Mouse (Mus musculus): ENCODE measurements around the gene Sf1.

The Sf1 gene

DNA sequence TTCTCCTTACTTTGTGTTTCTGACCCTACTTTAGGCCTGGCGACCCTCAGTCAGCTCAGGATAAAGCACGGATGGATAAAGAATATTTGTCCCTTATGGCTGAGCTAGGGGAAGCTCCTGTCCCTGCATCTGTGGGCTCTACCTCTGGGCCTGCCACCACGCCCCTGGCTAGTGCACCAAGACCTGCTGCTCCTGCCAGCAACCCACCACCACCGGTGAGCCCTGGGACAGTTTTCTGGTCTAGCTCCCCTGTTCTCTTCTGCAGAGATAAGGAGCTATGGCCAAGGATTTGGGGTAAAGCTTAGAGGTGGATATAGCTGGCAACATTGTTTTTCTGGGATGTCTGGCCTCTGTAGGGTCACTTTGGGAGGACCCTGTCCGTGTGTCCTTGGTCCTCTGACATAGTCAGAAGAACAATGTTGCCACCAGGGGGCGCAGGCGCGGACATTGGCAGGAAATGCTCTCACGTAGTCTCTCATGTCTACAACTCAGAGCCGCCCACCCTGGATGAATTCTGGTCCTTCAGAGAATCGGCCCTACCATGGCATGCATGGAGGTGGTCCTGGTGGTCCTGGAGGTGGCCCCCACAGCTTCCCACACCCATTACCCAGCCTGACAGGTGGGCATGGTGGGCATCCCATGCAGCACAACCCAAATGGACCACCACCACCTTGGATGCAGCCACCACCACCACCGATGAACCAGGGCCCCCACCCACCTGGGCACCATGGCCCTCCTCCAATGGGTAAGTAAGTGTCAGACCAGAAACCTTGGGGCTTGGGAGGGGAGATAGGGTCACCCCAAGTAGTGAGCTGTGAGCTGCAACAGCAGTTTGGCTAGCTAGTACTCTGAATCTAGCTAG lies 10.3 kb downstream of the Sf1 start:
- DNase-seq (ENCODE audit: low read depth, low spot score), result peak; percentile 70

DNA sequence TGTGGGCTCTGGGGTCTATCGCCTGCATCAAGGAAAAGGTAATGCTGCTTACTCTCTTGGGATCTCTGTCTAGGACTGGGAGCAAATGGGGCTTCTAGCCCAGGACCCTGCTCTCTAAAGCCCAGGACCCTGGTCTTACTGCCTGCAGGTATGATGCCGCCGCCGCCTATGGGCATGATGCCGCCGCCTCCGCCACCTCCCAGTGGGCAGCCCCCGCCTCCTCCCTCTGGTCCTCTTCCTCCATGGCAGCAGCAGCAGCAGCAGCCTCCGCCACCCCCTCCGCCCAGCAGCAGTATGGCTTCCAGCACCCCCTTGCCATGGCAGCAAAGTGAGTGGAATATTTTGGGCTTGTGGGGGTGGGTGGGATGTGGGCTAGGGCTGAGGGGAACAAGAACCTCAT lies 11.1 kb downstream of the Sf1 start:
- no peak for DNase-seq (ENCODE audit: low read depth, low spot score)

GRCm38 (mm10) chr19:6375423-6376254 lies 12.1 kb downstream of the Sf1 start:
- no peak for DNase-seq (ENCODE audit: low read depth, low spot score)

- peak; percentile 33 for DNase-seq (ENCODE audit: low read depth, low spot score)
These were observed 12.7 kb downstream of the Sf1 start for GRCm38 (mm10) chr19:6376255-6376564.

DNA sequence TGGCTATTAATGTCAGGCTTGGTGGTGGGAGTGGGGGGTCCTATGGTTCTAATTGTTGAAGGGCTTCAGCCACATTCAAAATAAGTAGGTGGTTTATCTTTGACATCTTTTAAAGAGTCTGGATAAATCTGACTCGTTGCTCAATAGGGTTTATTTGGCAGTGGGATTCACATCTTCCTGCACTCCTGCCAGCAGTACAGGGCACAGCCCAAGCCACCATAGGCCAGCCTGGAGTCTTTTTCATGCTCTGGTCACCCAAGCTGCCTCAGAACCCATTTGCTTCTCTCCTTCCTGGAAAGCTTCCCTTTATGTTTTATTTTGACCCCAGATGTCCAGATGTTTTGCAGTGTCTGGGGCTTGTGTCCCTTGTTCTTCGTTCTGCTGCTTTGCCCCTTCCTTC lies 13.2 kb downstream of the Sf1 start:
- DNase-seq (ENCODE audit: low read depth, low spot score), result no peak

DNA sequence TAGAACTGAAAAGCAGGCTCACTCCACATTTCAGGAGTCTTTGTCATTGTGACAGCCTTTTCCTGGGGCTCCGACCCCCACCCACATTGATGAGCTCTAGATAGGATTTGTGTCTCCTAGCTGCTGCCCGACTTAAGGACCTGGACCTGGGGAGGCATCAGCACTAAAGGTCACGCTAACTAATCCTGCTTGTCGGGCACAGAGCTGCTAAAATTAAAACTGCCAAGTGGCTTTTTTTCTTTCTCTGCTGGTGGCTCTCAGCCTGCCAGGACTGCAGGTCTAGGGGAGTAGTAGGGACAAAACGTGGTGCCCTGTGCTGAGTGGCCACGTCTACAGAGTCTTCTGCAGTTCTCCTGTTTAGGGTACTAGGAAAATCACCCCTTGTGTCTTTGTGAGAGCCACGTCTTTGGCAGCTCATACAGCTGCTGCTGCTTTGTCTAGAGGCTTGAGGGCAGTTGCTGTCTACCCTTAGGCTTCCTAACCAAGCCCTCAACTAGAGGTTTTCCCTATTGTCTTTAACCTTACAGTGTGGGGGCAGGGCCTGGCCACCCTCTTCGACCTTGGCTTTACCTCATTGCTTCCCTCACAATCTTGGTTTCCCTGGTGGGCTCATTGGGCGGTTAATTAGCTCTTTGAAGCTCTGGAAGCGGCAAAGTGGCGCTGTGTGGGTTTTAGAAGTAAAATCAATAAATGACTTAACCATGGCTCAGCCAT lies 14.0 kb downstream of the Sf1 start:
- DNase-seq (ENCODE audit: low read depth, low spot score), result no peak

- DNase-seq (ENCODE audit: low read depth, low spot score), result no peak
These were observed 17.1 kb downstream of the Sf1 start for GRCm38 (mm10) chr19:6380411-6381166.

- no peak for DNase-seq (ENCODE audit: low read depth, low spot score)
These were observed 17.7 kb downstream of the Sf1 start for GRCm38 (mm10) chr19:6381238-6381637.

DNA sequence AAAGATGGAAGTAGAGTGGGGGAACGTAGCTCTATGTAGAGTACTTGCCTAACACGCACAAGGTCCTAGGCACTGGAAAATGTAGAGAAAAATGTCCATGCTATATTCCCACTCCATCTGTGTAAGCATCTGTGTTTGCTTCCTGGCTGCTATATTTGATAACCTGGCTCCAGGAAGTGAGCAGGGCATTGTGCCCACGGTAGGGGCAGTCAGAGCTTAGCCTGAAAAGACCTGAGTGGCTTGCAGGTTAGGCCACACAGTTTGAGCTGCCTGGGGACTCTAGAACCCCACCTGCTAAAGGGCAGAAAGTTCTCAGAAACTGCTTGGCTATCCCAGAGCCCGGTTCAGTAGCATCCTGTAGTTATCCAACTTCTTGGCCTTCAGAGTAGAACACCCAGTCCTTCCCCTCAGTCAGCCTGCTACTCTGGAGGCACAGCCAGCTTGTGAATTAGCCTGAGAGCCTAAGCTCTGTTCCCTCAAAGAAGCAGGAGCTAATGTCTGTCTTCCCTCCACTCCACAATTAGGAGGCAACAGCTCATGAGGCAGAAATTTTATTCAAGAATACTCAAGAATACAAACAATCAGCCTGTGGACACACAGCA lies 18.9 kb downstream of the Sf1 start:
- no peak for DNase-seq (ENCODE audit: low read depth, low spot score)

- DNase-seq (ENCODE audit: low read depth, low spot score), result no peak
These were observed 20.0 kb downstream of the Sf1 start for GRCm38 (mm10) chr19:6383470-6383869.

DNA sequence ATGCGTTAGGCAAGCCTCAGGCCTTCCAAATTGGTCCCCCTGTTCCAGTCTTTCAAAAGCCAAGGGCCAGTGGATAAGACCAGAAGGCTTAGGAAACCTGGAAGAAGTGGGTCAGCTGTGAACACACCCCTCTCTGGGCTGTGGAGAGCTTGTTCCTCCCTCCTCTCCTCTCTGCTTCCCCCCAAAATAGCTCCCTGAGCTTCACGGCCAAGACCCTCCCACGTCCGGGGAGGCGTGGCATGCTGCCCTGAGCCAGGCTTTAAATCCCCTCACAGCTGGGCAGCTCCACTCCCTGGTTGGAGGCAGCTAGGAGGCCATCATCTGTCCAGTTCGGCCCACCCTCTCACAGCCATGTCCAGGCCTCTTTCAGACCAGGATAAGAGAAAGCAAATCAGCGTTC lies 20.6 kb downstream of the Sf1 start, which contains the start of gene Pygm:
TSS of gene Pygm (plus strand) at position 272 of the 400 bp plus-strand sequence.
- DNase-seq (ENCODE audit: low read depth, low spot score), result no peak

- no peak for DNase-seq (ENCODE audit: low read depth, low spot score)
These were observed 21.5 kb downstream of the Sf1 start for GRCm38 (mm10) chr19:6384954-6385353.

- DNase-seq (ENCODE audit: low read depth, low spot score), result no peak
These were observed 21.9 kb downstream of the Sf1 start for GRCm38 (mm10) chr19:6385419-6385818.

- DNase-seq (ENCODE audit: low read depth, low spot score), result no peak
These were observed 22.3 kb downstream of the Sf1 start for GRCm38 (mm10) chr19:6385821-6386220.

- no peak for DNase-seq (ENCODE audit: low read depth, low spot score)
These were observed 22.7 kb downstream of the Sf1 start for GRCm38 (mm10) chr19:6386234-6386633.

DNA sequence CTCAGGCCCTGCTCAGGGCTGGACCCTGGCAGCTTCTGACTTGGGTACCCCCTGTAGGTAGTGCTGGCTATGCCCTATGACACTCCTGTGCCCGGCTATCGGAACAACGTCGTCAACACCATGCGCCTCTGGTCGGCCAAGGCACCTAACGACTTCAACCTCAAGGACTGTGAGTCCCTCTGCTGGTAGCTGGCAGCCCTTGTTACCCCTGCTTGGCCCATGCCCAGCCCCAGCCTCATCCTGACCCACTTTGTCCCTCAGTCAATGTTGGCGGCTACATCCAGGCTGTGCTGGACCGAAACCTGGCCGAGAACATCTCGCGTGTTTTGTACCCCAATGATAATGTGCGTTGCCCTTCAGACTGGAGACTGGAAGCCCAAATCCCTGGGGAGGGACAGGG lies 24.5 kb downstream of the Sf1 start:
- no peak for DNase-seq (ENCODE audit: low read depth, low spot score)

GRCm38 (mm10) chr19:6389803-6390202 lies 26.3 kb downstream of the Sf1 start:
- peak; percentile 33 for DNase-seq (ENCODE audit: low read depth, low spot score)

DNA sequence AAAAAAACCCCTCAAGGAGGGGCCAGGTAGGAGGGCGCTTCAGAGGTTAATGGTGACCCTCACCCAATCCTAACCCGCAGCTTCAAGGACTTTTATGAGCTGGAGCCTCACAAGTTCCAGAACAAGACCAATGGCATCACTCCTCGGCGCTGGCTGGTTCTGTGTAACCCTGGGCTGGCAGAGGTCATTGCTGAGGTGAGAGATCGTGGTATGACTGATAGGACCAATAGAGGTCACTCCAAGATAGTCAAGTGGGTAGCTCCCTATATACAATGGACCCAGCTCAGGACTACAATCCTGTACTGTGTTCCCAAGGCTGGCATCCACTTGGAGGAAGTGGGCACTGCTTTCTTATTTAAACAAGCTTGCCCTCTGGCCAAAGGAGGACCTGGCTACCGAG lies 26.8 kb downstream of the Sf1 start:
- no peak for DNase-seq (ENCODE audit: low read depth, low spot score)

- DNase-seq (ENCODE audit: low read depth, low spot score), result no peak
These were observed 29.4 kb downstream of the Sf1 start for GRCm38 (mm10) chr19:6392743-6393393.

GRCm38 (mm10) chr19:6393637-6394036 lies 30.1 kb downstream of the Sf1 start:
- DNase-seq (ENCODE audit: low read depth, low spot score), result no peak

DNA sequence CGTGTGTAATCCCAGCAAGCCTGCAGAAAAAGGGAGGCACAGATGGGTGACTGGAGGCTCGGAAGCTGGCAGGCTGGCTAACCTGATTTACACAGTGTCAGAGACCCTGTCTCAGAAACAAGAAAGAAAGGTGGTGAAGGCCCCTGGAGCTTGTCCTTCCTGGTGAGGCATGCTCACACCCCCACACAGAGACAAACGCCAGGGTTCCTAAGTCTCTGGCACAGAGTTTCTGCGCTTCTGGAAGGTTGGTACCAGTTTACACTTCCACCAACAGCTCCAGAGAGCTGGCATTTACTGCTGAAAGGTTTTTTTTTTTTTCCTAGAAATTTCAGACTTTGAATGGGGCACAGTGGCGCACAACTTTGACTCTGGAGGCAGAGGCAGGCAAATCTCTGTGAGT lies 32.7 kb downstream of the Sf1 start:
- DNase-seq (ENCODE audit: low read depth, low spot score), result no peak
